Mouse (Mus musculus): ENCODE measurements around the gene Rpl11.
"Not testable (repeated sequence)": the region's sequence is repeated elsewhere in the genome, so short reads cannot be mapped to it uniquely, and the experiment has no call there.

Rpl11 gene

GRCm38 (mm10) chr4:135980223-135980622 lies 73.0 kb downstream of the Rpl11 start:
- not testable (repeated sequence) for DNase-seq (ENCODE audit: low spot score in 2 of 2)
